Mouse (Mus musculus): ENCODE data around the gene Casz1.

The Casz1 gene

DNA sequence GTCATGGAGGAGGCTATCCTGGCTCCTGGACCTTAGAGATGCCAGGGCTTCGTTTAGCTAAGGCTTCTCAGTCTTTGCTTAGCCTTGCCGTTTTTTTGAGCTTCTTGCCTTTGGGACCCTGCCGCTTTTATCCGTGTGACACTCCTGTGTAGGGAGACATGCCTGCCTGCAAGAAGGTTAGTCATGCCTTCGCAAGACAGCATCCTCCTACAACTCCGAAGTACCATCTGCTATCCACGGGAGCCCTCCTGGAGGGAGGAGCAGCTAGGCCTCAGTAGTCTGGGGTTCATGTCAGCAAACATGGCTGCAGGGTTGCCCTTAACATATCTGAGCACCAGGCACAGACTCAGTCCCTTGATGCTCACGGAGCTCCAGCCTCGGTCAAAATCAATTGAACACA is 43.4 kb downstream of the Casz1 start:
- no peak for DNase-seq

DNA sequence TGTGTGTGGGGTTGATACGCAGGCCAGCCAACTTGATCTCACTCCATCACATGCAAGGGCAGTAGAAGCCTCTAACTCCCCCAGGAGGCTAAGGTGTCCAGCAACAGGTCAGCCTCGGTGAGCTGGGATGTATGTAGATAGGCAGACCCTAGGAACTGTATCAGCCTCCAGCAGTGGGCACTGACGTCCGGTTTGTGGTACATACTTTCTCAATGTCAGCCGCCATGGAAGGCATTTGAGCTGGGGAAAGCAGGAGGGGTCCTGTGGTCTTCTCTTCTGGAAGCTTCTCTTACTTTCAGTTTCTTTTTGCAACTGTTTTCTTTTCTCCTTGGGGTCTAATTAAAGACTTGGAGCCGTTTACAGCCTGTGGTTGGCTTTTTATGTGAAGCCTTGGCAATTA is 45.2 kb downstream of the Casz1 start:
- DNase-seq, result no peak

DNA sequence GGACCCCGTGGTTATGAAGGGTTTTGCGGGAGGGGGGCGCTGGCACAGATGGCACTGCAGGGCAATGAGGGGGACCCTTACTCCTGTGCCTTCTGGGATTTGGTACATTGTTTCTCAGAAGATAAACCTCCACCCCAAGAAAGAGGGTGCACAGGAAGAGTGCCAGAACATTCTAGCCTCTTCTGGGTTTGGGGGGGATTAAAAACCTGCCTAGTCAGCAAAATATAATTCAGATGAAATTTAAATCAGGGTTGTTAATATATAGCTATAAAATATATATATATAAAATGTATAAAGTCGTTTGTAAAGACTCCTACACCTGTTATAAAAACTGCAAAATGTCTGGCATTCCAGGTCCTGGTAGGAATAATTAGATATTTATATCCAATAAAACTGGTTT is 48.8 kb downstream of the Casz1 start:
- no peak for DNase-seq

DNA sequence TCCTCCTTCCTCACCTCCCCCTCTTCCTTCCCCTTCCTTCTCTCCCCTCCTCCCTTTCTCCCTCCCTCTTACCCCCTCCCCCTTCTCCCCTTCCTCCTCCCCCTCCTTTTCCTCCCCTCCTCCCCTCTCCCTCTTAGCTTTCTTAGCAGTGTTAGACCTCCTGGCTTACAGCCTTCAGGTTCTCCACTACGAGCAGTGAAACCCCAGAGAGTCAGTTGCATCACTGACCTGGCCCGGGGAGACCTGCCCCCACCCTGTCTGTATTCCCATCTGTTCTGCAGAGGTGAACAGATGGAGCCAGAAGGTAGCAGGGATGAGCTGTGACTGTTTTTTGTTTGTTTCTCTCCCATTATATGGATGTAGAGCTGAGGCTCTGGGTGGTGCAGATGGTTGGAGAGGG is 49.9 kb downstream of the Casz1 start:
- no peak for DNase-seq

DNA sequence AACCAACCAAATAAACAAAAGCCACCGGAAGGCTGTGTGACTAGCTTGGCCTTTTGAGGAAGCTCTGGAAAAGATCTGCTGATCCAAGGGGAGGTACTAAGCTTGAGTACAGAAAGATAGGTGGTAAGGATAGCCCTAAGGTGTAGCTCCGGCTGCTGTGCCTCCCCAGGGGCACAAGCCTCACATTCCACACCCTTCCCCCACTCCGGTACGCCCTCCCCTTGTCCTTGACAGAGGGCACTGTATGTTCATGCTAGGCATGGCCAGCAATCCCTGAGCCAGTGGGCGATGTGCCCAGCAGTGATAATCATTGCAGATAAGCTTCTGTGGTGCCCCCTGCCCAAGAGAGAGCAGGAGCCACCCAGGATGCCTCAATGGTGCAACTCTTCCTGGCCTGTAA is 51.3 kb downstream of the Casz1 start:
- DNase-seq, result no peak

DNA sequence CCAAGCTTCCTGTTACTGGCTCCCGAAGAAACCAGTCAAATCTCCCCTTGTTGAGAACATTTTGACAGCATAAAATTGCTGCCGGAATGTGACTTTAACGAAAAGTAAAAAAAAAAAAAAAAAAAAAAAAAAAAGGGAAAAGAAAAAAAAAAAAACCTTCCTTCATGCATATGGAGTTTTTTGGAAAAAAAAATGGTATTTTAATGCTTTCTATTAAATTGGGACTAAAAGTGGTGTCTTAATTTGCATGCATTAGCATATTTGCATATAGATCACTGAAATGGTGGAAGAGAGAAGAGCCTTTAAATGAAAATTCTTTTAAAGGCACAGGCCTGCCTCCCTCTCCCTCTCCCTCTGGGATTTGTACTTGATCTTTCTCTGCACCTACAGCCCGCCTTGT is 52.0 kb downstream of the Casz1 start:
- no peak for DNase-seq

DNA sequence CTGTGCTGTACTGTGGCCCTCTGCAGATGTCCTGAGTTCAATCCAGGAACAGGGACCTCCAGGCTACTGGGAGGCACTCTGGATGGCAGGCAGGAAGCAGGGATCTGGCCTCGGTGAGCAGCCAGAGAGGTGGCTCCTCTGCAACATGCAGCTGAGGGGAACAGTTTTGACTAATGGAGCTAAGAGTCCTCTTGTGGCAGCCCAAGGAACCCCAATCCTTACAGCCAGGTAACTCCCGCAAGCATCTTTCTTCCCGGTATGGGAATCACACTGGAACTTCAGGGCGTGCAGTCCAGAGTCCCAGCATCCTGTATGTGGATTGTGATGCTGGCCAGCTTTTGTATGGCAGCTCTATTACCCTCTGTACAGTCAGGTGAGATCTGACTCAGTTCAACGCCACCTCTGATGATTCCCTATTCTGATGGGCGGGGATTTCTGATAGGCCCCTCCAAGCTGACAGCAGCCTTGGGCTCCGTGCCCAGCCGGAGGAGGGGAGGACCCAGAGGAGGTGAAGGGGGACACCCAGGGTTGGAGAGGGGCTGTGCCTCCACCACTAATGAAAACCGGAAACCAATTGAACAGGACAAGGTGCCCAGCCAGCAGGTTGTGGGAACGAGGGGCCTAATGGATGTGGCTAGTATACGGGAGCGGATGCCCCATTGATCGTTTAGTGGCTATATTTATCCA is 53.3 kb downstream of the Casz1 start:
- DNase-seq, result no peak

DNA sequence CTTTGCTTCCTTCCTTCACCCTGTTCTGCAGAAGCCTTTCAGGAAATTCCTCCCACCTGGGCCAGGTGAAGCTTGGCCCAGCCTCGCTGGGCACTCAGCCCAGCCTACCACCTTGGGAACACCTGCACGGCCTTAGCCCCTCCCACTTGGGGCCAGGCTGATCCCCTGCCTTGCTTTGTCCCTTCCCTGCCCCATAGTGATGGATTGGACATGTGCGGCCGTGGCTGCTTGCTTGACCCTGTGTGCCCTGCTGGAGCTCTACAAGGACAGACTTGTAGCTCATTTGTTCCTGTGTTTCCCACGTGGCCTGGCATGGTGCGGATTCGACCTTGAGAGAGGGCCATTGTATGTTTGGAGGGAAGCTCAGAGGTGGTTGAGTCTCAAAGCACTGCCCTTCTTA is 54.0 kb downstream of the Casz1 start:
- DNase-seq, result no peak

DNA sequence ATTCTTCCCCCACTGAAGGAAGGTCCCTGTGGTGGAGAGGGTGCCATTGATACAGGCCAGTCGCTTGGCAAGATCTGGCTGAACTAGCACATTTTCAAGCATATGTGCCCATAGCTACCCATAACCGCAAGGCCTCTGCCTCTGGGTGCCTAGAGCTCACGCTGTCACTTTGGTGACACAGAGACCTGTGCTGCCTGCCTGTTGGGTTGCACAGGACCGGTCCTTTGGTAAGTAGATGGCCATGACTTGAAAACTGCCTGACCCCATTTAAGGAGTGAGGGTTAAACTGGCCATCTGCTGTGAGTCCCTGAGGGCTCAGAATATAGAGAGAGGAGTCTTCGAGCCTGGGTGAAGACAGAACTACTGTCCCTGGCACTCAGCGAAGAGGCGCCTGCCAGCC is 55.2 kb downstream of the Casz1 start:
- no peak for DNase-seq

DNA sequence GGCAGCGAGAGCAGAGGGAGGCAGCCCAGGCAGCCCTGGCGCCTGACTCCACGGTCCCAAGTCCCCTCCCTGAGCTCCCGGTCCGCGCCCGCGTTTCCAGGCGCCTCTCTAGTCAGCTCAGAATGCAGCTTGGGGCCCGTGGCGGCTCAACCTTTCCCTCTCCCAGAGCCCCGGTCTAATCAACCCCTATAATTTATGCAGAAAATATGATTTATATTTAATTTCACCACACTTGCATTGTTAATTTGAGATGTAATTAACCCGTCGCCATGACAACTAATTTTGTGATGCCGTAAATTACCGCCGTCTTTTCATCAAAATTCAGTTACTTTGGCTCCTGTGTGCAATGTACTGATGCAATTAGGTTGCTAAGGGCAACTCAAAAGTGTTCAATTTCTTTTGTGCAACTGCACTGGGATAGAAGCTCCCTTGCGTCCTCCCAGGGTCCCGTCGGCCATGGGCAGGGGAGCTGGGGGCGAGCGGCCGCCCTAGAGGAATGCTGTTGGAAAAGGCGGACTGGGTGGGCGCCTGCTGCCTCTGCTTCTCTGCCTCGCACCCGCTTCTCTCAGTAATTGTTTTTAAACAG is 55.8 kb downstream of the Casz1 start:
- DNase-seq, result no peak

DNA sequence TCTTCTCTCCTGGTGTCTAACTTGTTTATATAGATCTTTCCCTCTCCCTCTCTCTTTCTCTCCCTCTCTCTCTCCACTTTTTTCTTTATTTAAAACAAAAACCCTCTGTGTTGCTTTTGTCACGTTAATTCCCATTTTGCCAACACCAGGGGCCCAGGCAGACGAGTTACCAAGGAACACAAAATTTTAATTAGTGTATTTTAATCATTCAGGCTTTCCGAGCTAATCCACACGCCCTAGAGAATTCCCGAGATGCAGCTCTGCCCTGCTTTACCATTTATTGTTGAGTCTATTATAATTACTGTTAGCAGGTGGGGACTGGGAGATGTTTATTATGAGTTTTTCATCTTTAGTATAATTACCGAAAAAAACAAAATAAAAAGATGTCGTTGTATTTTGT is 56.4 kb downstream of the Casz1 start:
- no peak for DNase-seq

DNA sequence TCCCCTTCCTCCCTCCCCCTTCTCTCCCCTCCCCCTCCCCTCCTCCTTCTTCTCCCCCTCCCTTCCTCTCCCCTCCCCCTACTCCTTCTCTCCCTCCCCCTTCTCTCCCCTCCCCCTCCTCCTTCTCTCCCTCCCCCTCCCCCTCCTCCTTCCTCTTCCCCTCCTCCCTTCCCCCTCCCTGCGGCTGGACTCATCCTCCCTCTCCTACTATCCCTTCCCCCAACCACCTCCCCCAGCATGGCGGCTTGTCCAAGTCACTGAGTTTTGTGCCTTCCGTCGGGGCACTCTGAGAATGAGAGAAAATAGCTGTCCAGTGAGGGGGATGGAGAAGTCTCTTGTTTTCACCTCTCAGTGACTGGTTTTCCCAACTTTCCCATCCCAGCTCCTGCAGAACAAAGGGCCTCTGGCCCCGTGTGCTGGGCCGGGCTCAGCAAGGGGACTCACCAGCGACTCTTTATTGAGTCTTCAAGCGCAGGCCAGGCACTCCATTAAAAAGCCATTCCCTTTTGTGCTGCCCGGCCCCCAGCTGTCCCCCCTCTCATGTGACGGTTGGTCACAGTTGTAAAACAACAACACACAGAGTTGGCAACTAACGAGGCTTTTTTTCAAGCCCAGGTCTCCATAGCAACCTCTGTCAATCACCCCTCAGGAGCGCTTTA is 62.7 kb downstream of the Casz1 start:
- DNase-seq, result no peak

DNA sequence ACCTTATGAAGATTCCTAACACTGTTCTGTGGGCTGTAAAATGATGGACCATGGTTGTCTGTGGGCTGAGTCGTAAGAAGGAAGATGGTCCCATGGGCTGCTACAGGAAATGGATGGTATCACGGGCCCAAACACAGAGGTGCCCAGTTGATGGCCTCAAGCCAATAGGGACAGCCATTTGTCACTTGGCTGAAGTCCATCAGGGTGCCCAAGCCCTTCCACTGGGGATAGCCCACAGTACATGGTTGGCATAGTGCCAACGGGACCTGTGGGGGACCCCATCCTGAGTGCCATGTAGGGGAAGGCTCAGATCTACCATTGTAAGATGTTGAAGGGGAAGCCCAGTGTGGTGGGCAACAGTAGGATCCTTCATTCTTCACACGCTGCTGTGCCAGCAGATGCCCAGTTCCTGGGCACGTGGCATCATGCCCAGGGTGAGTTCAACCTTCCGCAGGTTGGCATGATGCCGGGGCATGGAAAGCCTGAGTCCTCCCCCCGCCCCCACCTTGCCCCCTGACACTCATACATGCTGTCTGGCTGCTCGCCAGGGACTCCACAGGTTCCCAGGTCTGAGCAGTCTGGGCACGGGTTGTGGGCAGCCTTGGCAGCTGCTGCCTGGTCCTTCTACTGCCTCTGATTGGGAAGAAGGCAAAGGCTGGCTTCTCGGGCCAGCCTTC is 63.6 kb downstream of the Casz1 start:
- DNase-seq, result no peak

DNA sequence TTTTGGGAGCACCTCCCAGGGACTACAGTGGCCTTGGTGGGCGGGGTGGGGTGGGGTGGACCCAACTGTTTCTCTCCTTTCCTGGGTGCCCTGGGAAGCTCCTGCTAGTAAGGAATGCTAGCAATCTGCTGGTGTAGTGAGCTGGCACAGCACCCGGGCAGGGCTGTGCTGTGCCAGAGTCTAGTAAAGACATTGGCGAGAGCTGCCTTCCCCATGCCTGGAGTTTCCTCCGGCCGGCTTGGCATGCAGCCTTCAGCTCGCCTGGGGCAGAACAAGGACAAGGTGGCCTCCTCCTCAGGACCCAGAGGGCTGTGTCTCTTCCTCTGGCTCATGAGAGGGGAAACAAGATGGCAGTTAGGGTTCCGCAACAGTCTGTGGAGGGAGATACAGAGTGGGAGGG is 65.3 kb downstream of the Casz1 start:
- DNase-seq, result peak; percentile 59

DNA sequence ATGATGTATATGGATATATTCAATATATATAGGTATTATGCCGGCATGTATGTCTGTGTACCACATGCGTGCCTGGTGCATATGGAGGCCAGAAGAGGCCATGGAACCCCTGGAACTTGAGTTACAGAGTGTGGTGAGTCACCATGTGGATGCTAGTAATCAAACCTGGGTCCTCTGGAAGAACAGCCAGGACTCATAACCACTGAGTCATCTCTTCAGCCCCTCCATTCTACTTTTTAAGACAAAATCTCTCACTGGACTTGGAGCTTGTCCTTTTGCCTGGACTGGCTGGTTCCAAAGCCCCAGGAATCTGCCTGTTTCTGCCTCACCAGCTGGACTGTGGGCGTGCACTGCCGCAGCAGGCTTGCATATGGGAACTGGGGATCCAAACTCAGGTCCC is 66.3 kb downstream of the Casz1 start:
- DNase-seq, result no peak

DNA sequence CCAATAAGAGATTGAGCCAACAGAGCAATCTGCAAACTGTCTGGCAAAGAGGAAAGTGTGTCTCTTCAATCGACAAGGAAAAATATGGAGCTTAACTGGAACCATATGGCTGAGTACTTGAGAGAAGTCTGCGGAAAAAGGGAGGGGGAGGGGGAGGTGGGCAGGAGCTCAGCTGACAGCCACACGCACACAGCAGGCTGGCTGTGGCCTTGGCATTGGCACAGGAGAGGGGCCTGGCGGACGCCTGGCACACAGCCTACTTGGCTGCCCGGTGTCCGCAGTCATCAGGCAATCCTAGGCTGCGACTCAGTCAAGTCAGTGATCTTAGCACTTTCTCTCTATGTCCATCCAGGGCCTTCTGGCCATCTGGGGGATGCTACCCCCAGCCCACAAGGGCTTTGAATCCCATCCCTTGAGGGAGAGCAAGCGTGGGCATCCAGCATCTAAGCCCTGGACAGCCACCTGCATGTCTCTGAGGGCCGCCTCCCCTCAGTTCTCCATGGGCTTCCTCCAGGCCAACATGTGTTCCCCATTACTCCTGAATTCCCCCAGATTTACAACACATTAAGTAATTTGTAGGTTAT is 67.6 kb downstream of the Casz1 start:
- peak; percentile 67 for DNase-seq

DNA sequence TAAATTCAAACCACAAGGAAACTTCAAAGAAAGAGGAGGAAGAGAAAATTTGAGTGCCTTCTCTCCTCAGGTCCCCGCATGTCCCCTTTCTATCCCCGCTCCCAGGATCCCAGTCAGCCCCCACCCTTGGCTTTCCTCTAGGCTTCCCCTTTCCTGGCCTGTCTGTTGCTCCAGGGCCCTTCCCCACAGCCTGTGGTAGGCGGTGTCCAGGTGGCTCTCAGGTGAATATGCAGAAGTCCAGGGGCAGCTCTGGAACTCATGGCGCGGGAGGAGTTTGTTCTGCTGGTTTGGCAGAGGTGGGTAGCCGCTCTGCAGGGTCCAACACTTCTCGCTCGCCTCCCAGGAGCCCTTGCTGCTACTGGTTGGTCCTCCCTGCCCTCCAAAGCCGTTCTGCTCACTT is 68.1 kb downstream of the Casz1 start:
- no peak for DNase-seq

DNA sequence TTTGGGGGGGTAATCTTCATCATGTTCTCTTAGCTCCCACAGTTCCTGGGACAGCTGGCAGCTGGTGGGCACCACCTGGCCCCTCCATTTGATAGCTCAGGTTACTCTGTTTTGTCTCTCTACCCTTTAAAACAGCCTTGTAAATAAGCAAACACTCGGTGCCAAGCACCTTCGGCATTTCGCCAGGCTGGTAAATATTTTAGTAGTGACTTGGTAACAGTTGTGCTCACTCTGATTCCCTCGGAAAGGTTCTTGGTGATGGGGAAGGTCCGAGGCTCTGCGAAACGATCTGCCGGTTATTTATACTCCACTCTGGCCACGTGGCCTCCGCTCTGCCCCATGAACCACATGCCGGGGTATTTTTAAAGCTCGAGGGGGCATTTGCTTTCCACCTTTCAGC is 68.6 kb downstream of the Casz1 start:
- no peak for DNase-seq

DNA sequence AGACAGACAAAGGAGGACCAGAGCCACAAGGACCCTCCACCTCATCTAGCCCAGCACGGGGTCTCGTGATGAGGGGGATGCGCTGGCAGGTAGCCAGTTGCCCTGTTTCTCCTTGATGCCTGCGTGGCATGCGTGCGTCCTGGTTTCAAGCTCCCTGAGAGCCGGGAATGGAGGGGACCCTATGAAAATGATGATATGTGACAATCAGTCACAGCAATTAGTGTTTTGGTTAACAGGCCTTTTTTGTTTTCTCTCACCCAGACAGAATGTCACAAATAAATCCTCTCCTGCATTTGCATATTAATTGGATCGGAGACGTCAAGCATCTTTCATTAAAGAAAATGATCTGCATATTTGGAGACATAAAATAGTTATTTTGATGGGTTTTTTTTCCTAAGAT is 71.9 kb downstream of the Casz1 start:
- no peak for DNase-seq

DNA sequence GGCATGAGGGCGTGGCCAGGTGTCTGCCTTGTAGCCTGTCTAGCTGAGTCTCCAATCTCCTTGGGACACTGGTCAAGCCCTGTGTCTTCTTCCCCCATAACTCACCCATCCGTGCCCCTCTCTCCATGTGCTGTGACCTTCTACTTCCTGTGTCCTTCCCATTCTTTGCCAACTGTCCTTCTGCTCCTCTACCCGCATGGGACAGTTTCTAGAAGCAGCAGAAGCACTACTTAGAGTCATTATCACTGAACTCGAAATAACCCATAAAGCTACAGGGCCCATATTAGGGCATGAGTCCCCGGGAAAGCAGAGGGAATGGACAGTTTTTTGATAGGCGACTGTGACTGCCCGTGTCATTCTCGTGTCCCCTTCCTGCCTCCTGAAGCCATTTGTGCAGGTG is 72.6 kb downstream of the Casz1 start:
- no peak for DNase-seq

DNA sequence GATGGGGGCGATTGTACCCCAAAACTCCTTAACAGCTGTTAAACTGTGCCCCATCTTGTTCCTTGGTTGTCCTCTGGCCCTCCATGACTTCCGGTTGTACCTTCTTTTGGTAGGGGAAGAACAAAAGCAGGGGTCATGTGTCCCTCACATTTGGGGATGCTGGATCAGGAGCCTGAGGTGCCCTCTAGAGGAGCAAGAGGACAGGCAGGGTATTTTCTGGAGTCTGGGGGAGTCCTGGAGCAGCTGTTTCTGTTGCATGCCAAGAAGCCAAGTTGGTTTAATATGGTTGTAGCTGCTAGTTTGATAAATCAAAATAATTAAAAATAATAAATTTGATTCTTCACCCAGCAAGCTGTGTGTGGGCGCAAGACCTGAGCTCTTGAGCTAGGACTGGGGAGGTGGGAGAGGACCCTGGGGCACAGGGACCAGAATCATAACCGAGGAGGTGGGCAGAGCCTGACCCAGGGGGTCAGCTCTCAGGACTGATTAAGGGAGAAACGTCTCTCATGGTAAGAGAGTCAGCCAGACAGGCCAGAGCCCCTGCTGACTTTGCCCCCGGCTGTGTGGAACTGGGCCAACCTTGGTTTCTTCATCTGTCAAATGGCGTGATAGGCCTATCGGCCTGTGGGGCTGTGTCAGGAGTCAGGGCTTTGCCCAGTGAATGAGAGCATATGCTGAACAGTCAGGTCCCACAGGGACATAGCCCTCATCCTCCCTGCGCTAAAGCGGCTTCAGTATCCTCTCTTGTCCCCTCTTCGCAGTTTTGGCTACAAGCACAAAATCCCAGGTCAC is 74.2 kb downstream of the Casz1 start:
- DNase-seq, result no peak

DNA sequence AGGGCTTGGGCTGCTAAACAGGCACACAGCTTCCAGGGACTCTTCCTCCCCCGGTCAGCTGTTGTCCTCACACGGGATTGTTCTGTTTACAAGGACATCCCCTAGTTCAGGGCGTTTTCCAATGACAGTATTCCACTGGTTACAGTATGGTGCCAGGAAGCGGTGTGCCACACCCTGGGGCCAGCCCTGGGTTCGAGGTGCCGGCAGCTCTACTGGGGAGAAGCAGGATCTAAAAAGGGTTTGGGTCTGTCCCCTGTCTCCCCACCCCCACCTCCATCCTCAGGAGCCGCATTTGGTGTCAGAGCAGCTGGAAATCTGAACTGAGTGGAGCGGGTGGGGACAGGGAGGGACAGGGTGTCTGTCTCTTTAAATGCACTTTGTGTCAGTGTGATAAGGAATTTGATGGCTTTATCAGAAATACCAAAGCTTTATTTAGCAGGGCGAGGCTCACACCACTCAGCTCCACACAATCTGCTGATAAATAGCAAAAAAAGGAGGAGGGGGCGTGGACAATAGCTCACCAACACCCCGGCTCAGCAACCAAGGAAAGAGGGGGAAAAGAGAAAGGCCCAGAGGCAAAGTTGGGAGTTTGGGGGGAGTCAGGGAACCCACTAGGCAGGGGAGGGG is 74.9 kb downstream of the Casz1 start:
- no peak for DNase-seq
